Mouse (Mus musculus) embryo, embryonic 9.5 days (tissue): Measurements from ENCODE around the gene Lama4.

Experiments used
- DNase-seq: peaks from one replicate; pipeline ENCODE4 v3.0.0-alpha.2; 2017; ENCODE audit errors: extremely low spot score

Gene Lama4

GRCm38 (mm10) chr10:38965075-38965781 lies at the start of gene Lama4:
TSS of gene Lama4 (plus strand) at chr10:38965515.
- peak; percentile 65 for DNase-seq

GRCm38 (mm10) chr10:38916027-38916617 lies 49.2 kb upstream of the Lama4 start:
- no peak for DNase-seq

- no peak for DNase-seq
Measured at GRCm38 (mm10) chr10:38928940-38929697, 36.2 kb upstream of the Lama4 start.

GRCm38 (mm10) chr10:38944701-38945100 lies 20.6 kb upstream of the Lama4 start:
- no peak for DNase-seq

- no peak for DNase-seq
Measured at GRCm38 (mm10) chr10:38961920-38962319, 3.4 kb upstream of the Lama4 start.

- DNase-seq, result no peak
Measured at GRCm38 (mm10) chr10:38964719-38965074, 618 bp upstream of the Lama4 start.

GRCm38 (mm10) chr10:38965857-38966256 lies 542 bp downstream of the Lama4 start:
- peak; percentile 28 for DNase-seq

GRCm38 (mm10) chr10:38966646-38967045 lies 1.3 kb downstream of the Lama4 start:
- DNase-seq, result no peak

GRCm38 (mm10) chr10:38968326-38969072 lies 3.2 kb downstream of the Lama4 start:
- DNase-seq, result no peak

GRCm38 (mm10) chr10:38969543-38969942 lies 4.2 kb downstream of the Lama4 start:
- no peak for DNase-seq

GRCm38 (mm10) chr10:38969975-38970374 lies 4.7 kb downstream of the Lama4 start:
- no peak for DNase-seq

GRCm38 (mm10) chr10:38972221-38972946 lies 7.1 kb downstream of the Lama4 start:
- DNase-seq, result no peak

- no peak for DNase-seq
Measured at GRCm38 (mm10) chr10:38973016-38973415, 7.7 kb downstream of the Lama4 start.

GRCm38 (mm10) chr10:38978195-38978594 lies 12.9 kb downstream of the Lama4 start:
- DNase-seq, result no peak

GRCm38 (mm10) chr10:38979699-38980098 lies 14.4 kb downstream of the Lama4 start:
- no peak for DNase-seq

GRCm38 (mm10) chr10:38980980-38981379 lies 15.7 kb downstream of the Lama4 start:
- DNase-seq, result no peak

GRCm38 (mm10) chr10:38984358-38985075 lies 19.2 kb downstream of the Lama4 start:
- no peak for DNase-seq

- no peak for DNase-seq
Measured at GRCm38 (mm10) chr10:38986053-38986452, 20.7 kb downstream of the Lama4 start.

GRCm38 (mm10) chr10:38992827-38993226 lies 27.5 kb downstream of the Lama4 start:
- no peak for DNase-seq

GRCm38 (mm10) chr10:38993632-38994424 lies 28.5 kb downstream of the Lama4 start:
- DNase-seq, result no peak
